ENCODE assay signal across 8 mouse cellular contexts in the genomic region with DNA sequence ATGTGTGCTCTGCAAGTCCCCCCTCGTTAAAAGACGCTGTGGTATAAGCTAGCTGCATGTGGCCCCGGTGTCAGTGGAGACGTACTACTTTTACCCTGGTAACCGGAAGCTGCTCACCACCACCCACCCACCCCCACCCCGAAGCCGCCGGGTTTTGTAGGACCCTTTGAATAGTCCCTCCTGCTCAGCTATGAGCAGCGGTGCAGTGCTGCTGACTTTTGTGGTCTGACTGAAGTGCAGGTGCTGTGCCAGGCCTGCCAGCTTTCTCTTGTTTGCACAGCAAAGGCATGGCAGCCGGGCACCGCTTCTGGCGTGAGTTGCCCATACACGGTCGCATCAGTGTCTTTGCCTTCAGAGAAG.
A peak's percentile ranks its signal among the peaks of the same experiment; 100 is the strongest.
DNase-seq lines count a peak whose midpoint lies in the region; ATAC-seq and TF ChIP-seq lines count a peak whose summit lies in the region.

No protein-coding gene starts in this region.

- TF ChIP-seq EP300 in liver, embryonic 14.5 days (IDR thresholded peaks at IDR 0.05; ENCODE audit: low read depth): no peak
- no peak for TF ChIP-seq EP300 in stomach, postnatal 0 days (optimal IDR thresholded peaks at IDR 0.05)

- peak; percentile 65 for DNase-seq in liver, adult 2 months (ENCODE audit: extremely low read depth, low read depth, low spot score)
- DNase-seq in liver: no peak
- no peak for DNase-seq in liver, embryonic 14.5 days (ENCODE audit: low read depth in 3 of 3, low spot score in 3 of 3)
- no peak for DNase-seq in stomach, postnatal 0 days (ENCODE audit: low spot score)
- DNase-seq in cerebellum, postnatal 36 days: no peak
- DNase-seq in testis, postnatal 14 days (ENCODE audit: low spot score): no peak
- DNase-seq in cerebellum, adult 18-20 months: no peak

- H3K9me3 ChIP-seq in liver, embryonic 14.5 days (ENCODE audit: control insufficient read depth, low read length): no peaks in the 10 kb centered on the region
- H3K9me3 ChIP-seq in stomach, postnatal 0 days (ENCODE audit: control insufficient read depth, low read length): no peaks in the 10 kb centered on the region

- H3K4me2 ChIP-seq in liver, embryonic 14.5 days (ENCODE audit: low read depth): peak overlapping the region; percentile 50; the same call in 1 of the 2 replicates
- peak overlapping the region; percentile 50; the same call in 1 of the 2 replicates for H3K4me2 ChIP-seq in stomach, postnatal 0 days (replicated peaks; ENCODE audit: low read depth)

- peak; percentile 60 for ATAC-seq in common myeloid progenitor, adult 5-6 weeks (replicated peaks; ENCODE audit: low read depth, poor library complexity, severe bottlenecking)
- no peak for ATAC-seq in liver, embryonic 14.5 days (ENCODE audit: insufficient read depth)
- 0 out of 2 replicates have a peak, but pooled peaks have one; percentile 4 for ATAC-seq in stomach, postnatal 0 days (ENCODE audit: low FRiP score, low TSS enrichment)

- H3K4me1 ChIP-seq in liver, adult 2 months (ENCODE audit: control insufficient read depth, insufficient read depth, low read length): 0 out of 2 replicates have a peak, but pooled peaks cover 6% of the 10 kb centered on the region
- H3K4me1 ChIP-seq in liver, embryonic 14.5 days (replicated peaks; ENCODE audit: control insufficient read depth in 2 of 2, insufficient read depth in 2 of 2, low read length in 1 of 2): peaks cover 0 to 3% of the 10 kb centered on the region in 2 experiments; a peak in 1 of 4 replicates
- H3K4me1 ChIP-seq in stomach, postnatal 0 days (replicated peaks; ENCODE audit: control insufficient read depth, insufficient read depth): peaks cover 6% of the 10 kb centered on the region

- no peak for TF ChIP-seq CTCF in liver, adult 2 months (IDR thresholded peaks at IDR 0.05; ENCODE audit: low read depth, low read length)
- TF ChIP-seq CTCF in liver, embryonic 14.5 days (IDR thresholded peaks at IDR 0.05; ENCODE audit: low read depth): no peak
- TF ChIP-seq CTCF in stomach, postnatal 0 days (IDR thresholded peaks at IDR 0.05; ENCODE audit: low read depth): no peak

- H3K27me3 ChIP-seq in liver, adult 2 months (ENCODE audit: control insufficient read depth, insufficient read depth, low read length): no peaks in the 10 kb centered on the region
- H3K27me3 ChIP-seq in liver, embryonic 14.5 days (ENCODE audit: control insufficient read depth, insufficient read depth, low read length): no peaks in the 10 kb centered on the region
- no peaks in the 10 kb centered on the region for H3K27me3 ChIP-seq in stomach, postnatal 0 days (ENCODE audit: control insufficient read depth, insufficient read depth, low read length)

- TF ChIP-seq POLR2A in liver, adult 2 months (IDR thresholded peaks at IDR 0.05; ENCODE audit: extremely low read depth, insufficient read depth, low read length): no peak

- WGBS in liver, adult 2 months: 62% methylated on average over 14 of the region's 14 CpGs
- 65% methylated on average over 14 of the region's 14 CpGs for WGBS in liver, embryonic 14.5 days (ENCODE audit: insufficient replicate concordance)
- WGBS in stomach, postnatal 0 days: 72% methylated on average over 14 of the region's 14 CpGs

- no peaks in the 10 kb centered on the region for H3K36me3 ChIP-seq in liver, adult 2 months (ENCODE audit: control insufficient read depth, insufficient read depth, low read length)
- no peaks in the 10 kb centered on the region for H3K36me3 ChIP-seq in liver, embryonic 14.5 days (replicated peaks; ENCODE audit: control insufficient read depth, insufficient read depth, low read depth)
- no peaks in the 10 kb centered on the region for H3K36me3 ChIP-seq in stomach, postnatal 0 days (ENCODE audit: control insufficient read depth, insufficient read depth, low read length)

- peak overlapping the region; percentile 50; the same call in 1 of the 2 replicates for H3K9ac ChIP-seq in liver, adult 2 months (ENCODE audit: low read depth, low read length)
- H3K9ac ChIP-seq in liver, embryonic 14.5 days (replicated peaks): no peak overlapping the region
- H3K9ac ChIP-seq in stomach, postnatal 0 days (ENCODE audit: low read length): peak overlapping the region; percentile 49; the same call in 1 of the 2 replicates

- H3K27ac ChIP-seq in liver, adult 2 months (replicated peaks; ENCODE audit: insufficient read depth, low read depth, low read length): no peak overlapping the region
- H3K27ac ChIP-seq in liver, embryonic 14.5 days: no peak overlapping the region
- H3K27ac ChIP-seq in stomach, postnatal 0 days (replicated peaks): peak overlapping the region; percentile 75

- H3K79me2 ChIP-seq in liver, adult 2 months (ENCODE audit: control insufficient read depth, insufficient read depth, low read length): 0 out of 2 replicates have a peak, but pooled peaks cover 2% of the 10 kb centered on the region

- no peak overlapping the region for H3K4me3 ChIP-seq in liver, adult 2 months (ENCODE audit: insufficient read depth, low read depth, low read length)
- H3K4me3 ChIP-seq in liver, embryonic 14.5 days (ENCODE audit: insufficient read depth in 1 of 2, low read depth in 2 of 2, low read length in 2 of 2): no peak overlapping the region
- no peak overlapping the region for H3K4me3 ChIP-seq in stomach, postnatal 0 days (ENCODE audit: low read depth, low read length)
